Mouse (Mus musculus): Measurements from ENCODE around the gene Gsk3a. TPM values are rescaled to one million over a fixed set of nuclear protein-coding genes. Genes with fewer than 3 reads are reported as not detected.

The Gsk3a gene
- polyA plus RNA-seq, 1 experiment from 2014 or later = 9.3 TPM

- peak; percentile 23 for DNase-seq (ENCODE audit: low spot score)
- WGBS = 11% methylated on average over 20 of the region's 20 CpGs
- no peaks in the 10 kb centered on the region for H3K27me3 ChIP-seq (ENCODE audit: low read depth, poor library complexity, severe bottlenecking)
Measured at GRCm38 (mm10) chr7:25220457-25221101, 17.1 kb downstream of the Gsk3a start, which contains the start of gene Dedd2. Dedd2 (minus strand) TSS chr7:25220615.

GRCm38 (mm10) chr7:25219756-25220456 lies 17.7 kb downstream of the Gsk3a start:
- WGBS = 3% methylated on average over 31 of the region's 31 CpGs

More at GRCm38 (mm10) chr7:25220457-25221101, 17.1 kb downstream of the Gsk3a start, which contains the start of gene Dedd2:
- Histone ChIP-seq H3K4me1 (peaks cover 55% of the 10 kb centered on the region), H3K27ac (replicated peaks) (peak within 1 kb of the TSS; percentile 90), H3K9me3 (replicated peaks) (no peaks in the 10 kb centered on the region), H3K4me3 (peak within 1 kb of the TSS; percentile 81), H3K36me3 (peaks cover 25% of the 10 kb centered on the region)

GRCm38 (mm10) chr7:25219416-25219750 lies 18.3 kb downstream of the Gsk3a start:
- peak overlapping the region; percentile 90 for H3K27ac ChIP-seq (replicated peaks)
- no peak for DNase-seq (ENCODE audit: low spot score)
- no peaks in the 10 kb centered on the region for H3K9me3 ChIP-seq (replicated peaks)
- H3K27me3 ChIP-seq (ENCODE audit: low read depth, poor library complexity, severe bottlenecking) = no peaks in the 10 kb centered on the region
- under 1% methylated on average over 16 of the region's 16 CpGs for WGBS
- peaks cover 18% of the 10 kb centered on the region for H3K36me3 ChIP-seq
- peak overlapping the region; percentile 81 for H3K4me3 ChIP-seq
- H3K4me1 ChIP-seq = peaks cover 55% of the 10 kb centered on the region

More at GRCm38 (mm10) chr7:25219756-25220456, 17.7 kb downstream of the Gsk3a start:
- H3K4me3 ChIP-seq = peak overlapping the region; percentile 81
- peak overlapping the region; percentile 90 for H3K27ac ChIP-seq (replicated peaks)
- peaks cover 55% of the 10 kb centered on the region for H3K4me1 ChIP-seq
- H3K27me3 ChIP-seq (ENCODE audit: low read depth, poor library complexity, severe bottlenecking) = no peaks in the 10 kb centered on the region
- peak; percentile 92 for DNase-seq (ENCODE audit: low spot score)
- no peaks in the 10 kb centered on the region for H3K9me3 ChIP-seq (replicated peaks)
- H3K36me3 ChIP-seq = peaks cover 23% of the 10 kb centered on the region

- Histone ChIP-seq H3K4me1 (peaks cover 55% of the 10 kb centered on the region), H3K9me3 (replicated peaks) (no peaks in the 10 kb centered on the region), H3K36me3 (peaks cover 15% of the 10 kb centered on the region), H3K27ac (replicated peaks) (peak overlapping the region; percentile 90), H3K27me3 (ENCODE audit: low read depth, poor library complexity, severe bottlenecking) (no peaks in the 10 kb centered on the region), H3K4me3 (peak overlapping the region; percentile 81)
- peak; percentile 85 for DNase-seq (ENCODE audit: low spot score)
- under 1% methylated on average over 53 of the region's 53 CpGs for WGBS
Measured at GRCm38 (mm10) chr7:25218705-25219415, 18.8 kb downstream of the Gsk3a start.

GRCm38 (mm10) chr7:25217653-25218395 lies 19.8 kb downstream of the Gsk3a start:
- Histone ChIP-seq H3K9me3 (replicated peaks) (no peaks in the 10 kb centered on the region), H3K4me1 (peaks cover 52% of the 10 kb centered on the region), H3K4me3 (0 out of 2 replicates have a peak overlapping the region, but pooled peaks have one; percentile 81), H3K27ac (replicated peaks) (no peak overlapping the region), H3K36me3 (peaks cover 11% of the 10 kb centered on the region; the same call in 1 of the 2 replicates), H3K27me3 (ENCODE audit: low read depth, poor library complexity, severe bottlenecking) (no peaks in the 10 kb centered on the region)
- WGBS = 67% methylated on average over 12 of the region's 12 CpGs
- no peak for DNase-seq (ENCODE audit: low spot score)

DNA sequence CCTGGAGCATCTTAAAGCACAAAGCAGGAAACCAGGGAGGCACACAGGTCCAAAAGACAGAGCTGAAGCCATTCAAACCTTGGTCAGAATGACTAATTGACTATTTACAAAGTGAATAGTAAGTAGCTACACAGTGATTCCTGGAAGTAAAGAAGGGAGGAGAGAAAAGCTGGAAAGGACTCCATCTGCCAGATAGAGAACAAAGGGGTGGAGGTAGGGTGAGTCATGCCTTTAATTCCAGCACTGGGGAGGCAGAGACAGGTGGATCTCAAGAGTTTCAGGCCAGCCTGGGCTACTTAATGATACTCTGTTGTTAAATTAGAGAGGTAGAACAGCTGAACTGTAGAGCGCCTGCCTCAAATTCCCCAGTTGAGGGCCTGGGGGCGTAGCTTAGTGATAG lies 23.5 kb downstream of the Gsk3a start:
- H3K27ac ChIP-seq (replicated peaks) = no peak overlapping the region
- H3K4me1 ChIP-seq = peaks cover 18% of the 10 kb centered on the region
- H3K36me3 ChIP-seq = peaks cover 37% of the 10 kb centered on the region
- no peak overlapping the region for H3K4me3 ChIP-seq
- no peak for DNase-seq (ENCODE audit: low spot score)
- no peaks in the 10 kb centered on the region for H3K27me3 ChIP-seq (ENCODE audit: low read depth, poor library complexity, severe bottlenecking)
- 0 out of 2 replicates have a peak, but pooled peaks cover 4% of the 10 kb centered on the region for H3K9me3 ChIP-seq (replicated peaks)
- 92% methylated on average over 2 of the region's 2 CpGs for WGBS

- Histone ChIP-seq H3K36me3 (peaks cover 46% of the 10 kb centered on the region), H3K4me1 (peaks cover 7% of the 10 kb centered on the region), H3K4me3 (no peak overlapping the region), H3K27ac (replicated peaks) (no peak overlapping the region), H3K27me3 (ENCODE audit: low read depth, poor library complexity, severe bottlenecking) (no peaks in the 10 kb centered on the region), H3K9me3 (replicated peaks) (0 out of 2 replicates have a peak, but pooled peaks cover 4% of the 10 kb centered on the region)
- WGBS = 89% methylated on average over 3 of the region's 3 CpGs
- DNase-seq (ENCODE audit: low spot score) = no peak
Measured at GRCm38 (mm10) chr7:25213099-25213498, 24.6 kb downstream of the Gsk3a start.

DNA sequence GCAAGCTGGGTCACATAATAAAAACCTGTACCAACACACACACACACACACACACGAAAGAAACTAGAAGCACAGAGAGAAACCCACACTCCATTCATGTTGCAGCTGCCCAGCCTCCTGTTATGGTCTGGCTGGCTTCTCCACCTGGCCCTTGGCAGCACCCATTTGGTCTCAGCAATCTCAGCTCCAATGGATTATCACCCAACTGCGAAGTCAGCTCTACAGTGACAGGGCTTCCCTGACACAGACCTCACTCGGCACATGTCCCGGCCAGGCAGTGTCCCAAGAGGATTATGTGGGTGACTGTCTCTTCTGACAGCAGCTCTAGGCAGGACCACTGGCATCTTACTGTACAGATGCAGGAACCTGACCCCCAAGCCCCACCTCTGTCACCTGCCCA lies 27.2 kb downstream of the Gsk3a start:
- H3K36me3 ChIP-seq = peaks cover 51% of the 10 kb centered on the region
- 87% methylated on average over 4 of the region's 4 CpGs for WGBS
- H3K9me3 ChIP-seq (replicated peaks) = 0 out of 2 replicates have a peak, but pooled peaks cover 4% of the 10 kb centered on the region
- no peak for DNase-seq (ENCODE audit: low spot score)
- H3K4me3 ChIP-seq = no peak overlapping the region
- no peaks in the 10 kb centered on the region for H3K27me3 ChIP-seq (ENCODE audit: low read depth, poor library complexity, severe bottlenecking)
- H3K4me1 ChIP-seq = no peaks in the 10 kb centered on the region
- H3K27ac ChIP-seq (replicated peaks) = no peak overlapping the region

GRCm38 (mm10) chr7:25209161-25209622 lies 28.5 kb downstream of the Gsk3a start:
- no peaks in the 10 kb centered on the region for H3K4me1 ChIP-seq
- WGBS = 77% methylated on average over 3 of the region's 3 CpGs
- peaks cover 50% of the 10 kb centered on the region for H3K36me3 ChIP-seq
- 0 out of 2 replicates have a peak, but pooled peaks cover 4% of the 10 kb centered on the region for H3K9me3 ChIP-seq (replicated peaks)
- no peak overlapping the region for H3K27ac ChIP-seq (replicated peaks)
- no peak for DNase-seq (ENCODE audit: low spot score)
- H3K27me3 ChIP-seq (ENCODE audit: low read depth, poor library complexity, severe bottlenecking) = no peaks in the 10 kb centered on the region
- H3K4me3 ChIP-seq = no peak overlapping the region

GRCm38 (mm10) chr7:25206094-25206830 lies 31.4 kb downstream of the Gsk3a start:
- Histone ChIP-seq H3K36me3 (peaks cover 62% of the 10 kb centered on the region), H3K27me3 (ENCODE audit: low read depth, poor library complexity, severe bottlenecking) (no peaks in the 10 kb centered on the region), H3K9me3 (replicated peaks) (0 out of 2 replicates have a peak, but pooled peaks cover 4% of the 10 kb centered on the region), H3K4me1 (no peaks in the 10 kb centered on the region), H3K27ac (replicated peaks) (no peak overlapping the region), H3K4me3 (no peak overlapping the region)
- WGBS = 89% methylated on average over 16 of the region's 16 CpGs
- DNase-seq (ENCODE audit: low spot score) = no peak

DNA sequence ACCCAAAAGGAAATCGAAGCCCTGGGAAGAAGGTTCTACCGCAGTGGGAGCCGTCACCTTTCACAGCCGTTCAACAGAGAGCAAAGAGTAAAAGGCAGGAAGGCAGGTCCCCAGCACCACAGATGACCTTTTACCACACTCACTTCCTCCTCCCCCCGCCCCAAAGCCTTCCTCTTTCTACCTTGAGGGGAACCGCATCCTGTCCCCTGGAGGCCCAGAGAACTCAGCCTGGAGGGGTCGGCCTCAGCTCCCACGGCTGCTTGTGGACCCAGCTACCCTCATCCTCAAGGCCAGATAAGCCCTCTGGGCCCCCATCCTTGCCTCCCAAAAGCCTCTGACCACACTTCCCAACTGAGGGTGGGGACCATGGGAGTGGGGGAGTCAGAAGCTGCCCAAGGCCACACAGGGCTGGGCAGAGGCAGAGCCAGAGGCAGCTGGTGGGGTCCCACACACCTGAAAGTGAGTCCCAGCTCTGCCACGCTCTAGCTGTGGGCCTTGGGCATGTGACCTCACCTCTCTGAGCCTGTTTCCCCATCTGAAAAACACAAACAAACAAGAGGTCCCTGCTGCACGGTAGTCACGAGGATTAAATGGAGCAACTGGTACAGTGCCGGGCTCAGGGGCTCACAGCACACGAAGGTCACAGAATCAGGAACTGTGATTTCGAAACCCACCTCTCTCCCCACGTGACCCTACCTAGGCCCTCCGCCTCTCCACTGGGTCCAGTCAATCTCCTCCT lies 32.1 kb downstream of the Gsk3a start:
- Histone ChIP-seq H3K27ac (replicated peaks) (no peak overlapping the region), H3K4me1 (no peaks in the 10 kb centered on the region), H3K27me3 (ENCODE audit: low read depth, poor library complexity, severe bottlenecking) (no peaks in the 10 kb centered on the region), H3K9me3 (replicated peaks) (no peaks in the 10 kb centered on the region), H3K4me3 (no peak overlapping the region), H3K36me3 (peaks cover 55% of the 10 kb centered on the region)
- DNase-seq (ENCODE audit: low spot score) = no peak
- WGBS = 92% methylated on average over 16 of the region's 16 CpGs

All from midbrain, embryonic 10.5 days (tissue).